Mouse (Mus musculus) C2C12 (cell line): Measurements from ENCODE around the gene Pard3b.

ENCODE experiments used
- CTCF ChIP-seq: IDR thresholded peaks from one replicate; pipeline ENCODE4 v1.5.1; 2011; ENCODE audit not compliant: control insufficient read depth, insufficient read depth, insufficient read length
- FOSL1 ChIP-seq: IDR thresholded peaks from one replicate; pipeline ENCODE4 v1.8.0; 2011; ENCODE audit warnings: mild to moderate bottlenecking, low read length; ENCODE audit not compliant: poor library complexity, insufficient read depth, severe bottlenecking
- USF1 ChIP-seq: IDR thresholded peaks from one replicate; pipeline ENCODE4 v1.6.1; 2011; ENCODE audit warnings: low read depth, mild to moderate bottlenecking, control low read depth, moderate library complexity

DNA sequence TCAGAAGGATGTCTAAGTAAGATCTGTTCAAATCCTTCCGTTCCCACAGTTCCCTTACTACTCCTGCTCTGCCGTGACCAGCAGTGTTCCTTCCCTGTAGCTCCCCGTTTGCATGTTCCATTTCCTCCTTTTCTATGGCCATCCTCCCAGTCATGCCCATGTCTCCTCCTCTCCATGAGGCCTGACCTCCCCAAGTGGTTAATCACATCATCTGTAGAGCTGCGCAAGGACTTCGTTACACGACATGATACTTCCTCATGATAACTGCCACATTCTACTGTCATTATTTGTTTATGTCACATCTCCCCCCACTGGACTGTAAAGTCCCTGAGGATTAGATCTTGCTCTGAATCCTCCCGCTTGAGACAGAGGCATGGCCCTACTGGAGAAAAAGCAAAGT, 882.7 kb downstream of the Pard3b start:
- TF ChIP-seq CTCF, result no peak
- no peak for TF ChIP-seq FOSL1
- TF ChIP-seq USF1, result no peak
